Mouse (Mus musculus) liver, postnatal 0 days (tissue): ENCODE data around the gene Morf4l2. TPM values are rescaled to one million over a fixed set of nuclear protein-coding genes. Genes with fewer than 3 reads are reported as not detected.

Experiments used
- ATAC-seq: fragments of 200-750 bp; cut with Nextera tagmentation; 2 replicates; pipeline ENCODE4 v1.8.0; 2017; ENCODE audit warnings: mild to moderate bottlenecking, moderate library complexity
- DNase-seq: peaks from one replicate; pipeline ENCODE4 v3.0.0-alpha.2; 2016
- H3K27ac ChIP-seq: fragments of 300-500 bp; sonication (generic); 2 replicates; pipeline ENCODE4 v1.5.1; 2014; ENCODE audit warnings: antibody characterized with exemption, moderate library complexity, mild to moderate bottlenecking, low read depth
- H3K27me3 ChIP-seq: fragments of 300-500 bp; sonication (generic); 2 replicates; pipeline ENCODE4 v1.6.1; 2014; ENCODE audit warnings: low read length, control low read depth, mixed read lengths; ENCODE audit not compliant: insufficient read depth
- H3K36me3 ChIP-seq: fragments of 300-500 bp; sonication (generic); replicated peaks from 2 replicates; pipeline ENCODE4 v1.6.1; 2014; ENCODE audit warnings: mild to moderate bottlenecking, control low read depth, low read length, moderate library complexity, mixed read lengths; ENCODE audit not compliant: insufficient read depth
- H3K4me1 ChIP-seq: fragments of 300-500 bp; sonication (generic); 2 replicates; pipeline ENCODE4 v1.6.1; 2014; ENCODE audit warnings: antibody characterized with exemption, mild to moderate bottlenecking, control low read depth; ENCODE audit not compliant: insufficient read depth
- H3K4me2 ChIP-seq: fragments of 300-500 bp; sonication (generic); 2 replicates; pipeline ENCODE4 v1.6.1; 2014; ENCODE audit warnings: low read depth, mild to moderate bottlenecking, low read length, moderate library complexity, mixed read lengths
- H3K4me3 ChIP-seq: fragments of 300-500 bp; sonication (generic); 2 replicates; pipeline ENCODE4 v1.5.1; 2014; ENCODE audit warnings: low read depth, low read length
- H3K9ac ChIP-seq: fragments of 300-500 bp; sonication (generic); replicated peaks from 2 replicates; pipeline ENCODE4 v1.6.1; 2014; ENCODE audit warnings: mild to moderate bottlenecking, moderate library complexity
- H3K9me3 ChIP-seq: fragments of 300-500 bp; sonication (generic); 2 replicates; pipeline ENCODE4 v1.6.1; 2016; ENCODE audit warnings: mild to moderate bottlenecking, control low read depth, low read length, mixed read lengths
- CTCF ChIP-seq: sonication (generic); IDR thresholded peaks from 2 replicates; pipeline ENCODE4 v1.5.1; 2016; ENCODE audit warnings: antibody characterized with exemption, low read depth
- EP300 ChIP-seq: IDR thresholded peaks from 2 replicates; pipeline ENCODE4 v1.6.1; 2016; ENCODE audit warnings: antibody characterized with exemption, low read depth, mild to moderate bottlenecking
- WGBS: fragments of 180-500 bp; shearing (Covaris S2); extraction: QIAGEN DNeasy Blood & Tissue Kit; methylation state at CpG from one replicate; pipeline ENCODE4 v1.1.7; 2014; ENCODE audit not compliant: insufficient replicate concordance; 5-methylcytosine and 5-hydroxymethylcytosine counted together
- polyA plus RNA-seq: library from polyadenylated mRNA; unstranded; fragments of >200 nt; fragmentation: Nextera tagmentation; extraction: Ambion mirVana; gene quantifications from 2 replicates; pipeline ENCODE4 v1.2.1, GENCODE M21; 2015

The Morf4l2 gene
- polyA plus RNA-seq, 1 experiment from 2014 or later: 163 TPM

DNA sequence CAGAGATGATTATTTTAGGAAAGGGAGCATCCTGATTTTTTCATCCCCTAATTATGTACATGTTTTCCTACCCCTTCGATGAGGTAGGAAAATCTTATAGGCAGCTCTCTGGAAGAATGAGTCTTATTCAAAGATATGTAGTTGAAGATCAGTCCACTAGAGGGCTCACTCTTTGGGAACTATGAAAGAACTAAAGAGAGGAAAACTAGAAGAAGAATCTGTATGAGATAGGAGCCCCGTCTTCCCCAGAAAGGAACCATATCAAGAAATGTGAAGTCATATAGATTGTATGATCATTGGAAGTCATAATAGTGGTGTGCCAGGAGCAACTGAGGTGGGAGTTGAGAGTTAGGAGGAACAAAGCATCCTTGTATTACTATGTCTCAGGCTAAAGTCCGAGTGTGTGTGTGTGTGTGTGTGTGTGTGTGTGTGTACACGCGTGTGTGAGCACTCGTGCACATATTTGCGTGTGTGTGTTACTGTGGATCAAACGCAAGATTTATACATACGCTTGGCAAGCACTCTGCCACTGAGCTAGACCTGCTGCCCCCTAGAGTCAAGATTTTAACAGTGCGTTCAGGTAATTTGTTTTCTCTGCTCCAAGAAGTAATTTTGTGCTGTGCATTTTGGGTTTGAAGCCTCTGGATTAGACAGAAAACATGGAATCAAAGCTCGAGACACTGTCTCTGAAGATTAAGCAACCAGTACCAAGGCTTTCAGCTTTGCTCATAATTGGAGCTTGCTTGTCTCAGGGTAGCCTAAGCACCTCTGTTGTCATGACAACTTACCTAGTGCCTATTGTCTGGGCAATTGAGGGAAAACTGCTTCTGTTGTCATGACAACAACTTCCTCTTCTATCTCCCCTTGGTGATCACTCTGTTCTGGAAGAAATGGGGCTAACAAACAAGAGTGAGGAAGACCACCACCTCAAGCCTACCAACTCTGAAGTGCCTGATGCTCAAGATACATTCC, 17.9 kb upstream of the Morf4l2 start:
- no peak overlapping the region for H3K4me2 ChIP-seq
- no peak for DNase-seq
- no peaks in the 10 kb centered on the region for H3K9me3 ChIP-seq
- 65% methylated on average over 11 of the region's 11 CpGs for WGBS
- H3K27ac ChIP-seq: no peak overlapping the region
- TF ChIP-seq CTCF (peak; percentile 46), EP300 (no peak)
- no peak overlapping the region for H3K4me3 ChIP-seq
- ATAC-seq: no peak
- no peaks in the 10 kb centered on the region for H3K4me1 ChIP-seq
- no peaks in the 10 kb centered on the region for H3K36me3 ChIP-seq
- no peak overlapping the region for H3K9ac ChIP-seq
- no peaks in the 10 kb centered on the region for H3K27me3 ChIP-seq

DNA sequence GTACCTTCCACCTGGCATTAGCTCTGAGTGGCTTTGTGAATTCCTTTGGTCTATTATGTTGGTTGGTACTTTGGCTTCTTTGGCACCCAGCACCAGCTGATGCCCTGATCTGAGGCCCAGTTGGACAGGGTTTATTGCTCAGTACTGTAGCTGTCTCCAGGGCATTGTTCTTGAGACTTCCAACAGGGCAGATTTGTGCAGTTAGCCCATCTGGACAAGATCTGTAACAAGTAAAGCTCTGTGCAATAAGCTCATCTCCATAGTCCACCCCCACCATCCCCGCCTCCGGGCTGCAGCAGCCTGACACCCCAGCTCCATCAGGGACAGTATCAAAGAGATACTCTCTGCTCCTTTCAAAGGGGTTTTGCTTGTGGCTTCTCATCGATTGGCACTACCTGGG, 12.0 kb upstream of the Morf4l2 start:
- H3K4me1 ChIP-seq: no peaks in the 10 kb centered on the region
- H3K4me3 ChIP-seq: no peak overlapping the region
- H3K4me2 ChIP-seq: no peak overlapping the region
- 0 out of 2 replicates have a peak, but pooled peaks cover 4% of the 10 kb centered on the region for H3K36me3 ChIP-seq
- no peak for TF ChIP-seq EP300
- TF ChIP-seq CTCF: no peak
- ATAC-seq (no peak), DNase-seq (no peak)
- H3K9ac ChIP-seq: no peak overlapping the region
- WGBS: 82% methylated on average over 3 of the region's 3 CpGs
- H3K27me3 ChIP-seq: no peaks in the 10 kb centered on the region
- no peaks in the 10 kb centered on the region for H3K9me3 ChIP-seq
- H3K27ac ChIP-seq: no peak overlapping the region

DNA sequence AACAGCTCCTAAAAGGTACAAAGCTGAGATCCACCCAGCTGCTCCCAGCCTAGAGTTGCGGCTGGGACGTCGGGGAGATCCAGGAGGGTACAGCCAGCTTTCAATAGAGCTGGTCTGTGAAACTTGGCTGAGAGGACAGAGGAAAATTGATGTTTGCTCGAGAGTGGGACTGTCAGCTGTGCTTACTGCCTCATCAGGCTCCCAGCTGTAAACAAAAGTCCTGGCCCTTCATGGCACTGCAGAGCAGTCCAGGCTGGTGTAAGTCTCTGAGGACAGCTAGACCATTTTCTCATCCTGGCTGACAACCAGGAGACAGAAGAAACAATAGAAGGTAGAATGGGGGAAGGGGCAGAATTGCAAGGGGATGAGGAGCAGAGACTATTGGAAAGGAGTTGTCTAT, 5.8 kb upstream of the Morf4l2 start:
- no peak for DNase-seq
- no peak overlapping the region for H3K4me2 ChIP-seq
- 79% methylated on average over 4 of the region's 4 CpGs for WGBS

DNA sequence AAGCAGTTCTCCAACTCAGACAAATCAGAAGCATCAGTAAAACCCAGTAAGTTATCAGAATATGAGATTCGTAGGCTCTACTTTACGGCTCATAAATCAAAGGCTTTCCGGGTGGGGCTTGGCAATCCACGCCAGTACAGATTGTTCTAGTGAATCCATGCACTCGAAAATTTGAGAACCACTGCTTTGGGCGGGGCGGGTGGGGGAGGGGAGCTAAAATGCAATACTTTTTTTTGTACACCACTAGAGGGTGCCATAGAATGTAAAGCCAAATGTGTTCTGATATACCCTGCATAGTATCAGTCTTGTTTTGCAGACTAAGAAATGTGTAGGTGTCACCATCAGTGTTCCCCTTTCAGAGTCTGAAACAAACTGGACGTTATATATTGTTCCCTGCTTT, 1.2 kb upstream of the Morf4l2 start:
- no peak for ATAC-seq

More for the DNA sequence above, 5.8 kb upstream of the Morf4l2 start:
- TF ChIP-seq EP300 (no peak), CTCF (no peak)
- Histone ChIP-seq H3K27ac (no peak overlapping the region), H3K36me3 (0 out of 2 replicates have a peak, but pooled peaks cover 4% of the 10 kb centered on the region), H3K27me3 (0 out of 2 replicates have a peak, but pooled peaks cover 4% of the 10 kb centered on the region), H3K4me3 (no peak overlapping the region), H3K4me1 (no peaks in the 10 kb centered on the region), H3K9ac (no peak overlapping the region), H3K9me3 (no peaks in the 10 kb centered on the region)
- ATAC-seq: no peak

DNA sequence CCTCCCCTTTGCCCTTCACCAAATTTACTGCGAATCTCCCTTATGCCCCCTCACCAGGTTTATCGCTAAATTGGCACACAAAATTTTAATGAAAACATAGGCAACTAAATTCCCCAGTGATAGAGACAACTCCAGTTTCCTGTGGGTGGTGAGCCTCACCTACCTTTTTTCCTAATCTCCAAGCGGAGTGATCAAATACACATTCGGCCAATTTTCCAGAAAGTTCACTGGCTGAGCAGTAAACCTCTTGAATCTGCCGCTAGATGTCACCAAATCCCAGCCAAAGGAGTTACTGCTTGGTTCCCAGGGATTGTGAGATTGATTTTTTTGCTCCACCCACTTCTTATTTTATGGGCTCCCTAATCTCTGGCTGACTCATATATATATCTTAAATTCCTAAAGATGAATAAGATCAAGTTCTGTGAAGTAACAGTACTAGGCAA, 808 bp downstream of the Morf4l2 start:
- Histone ChIP-seq H3K4me1 (no peaks in the 10 kb centered on the region), H3K36me3 (no peaks in the 10 kb centered on the region), H3K4me3 (peak overlapping the region; percentile 65), H3K9me3 (no peaks in the 10 kb centered on the region), H3K27me3 (no peaks in the 10 kb centered on the region), H3K9ac (peak overlapping the region; percentile 63), H3K27ac (peak overlapping the region; percentile 88), H3K4me2 (peak overlapping the region; percentile 72)
- DNase-seq (peak; percentile 49), ATAC-seq (no peak)
- TF ChIP-seq EP300 (no peak), CTCF (peak; percentile 70)
- WGBS: 24% methylated on average over 5 of the region's 5 CpGs

More for the DNA sequence above, 1.2 kb upstream of the Morf4l2 start:
- Histone ChIP-seq H3K9me3 (no peaks in the 10 kb centered on the region), H3K9ac (no peak overlapping the region), H3K27me3 (0 out of 2 replicates have a peak, but pooled peaks cover 4% of the 10 kb centered on the region), H3K4me3 (no peak overlapping the region), H3K4me2 (no peak overlapping the region), H3K27ac (no peak overlapping the region), H3K36me3 (no peaks in the 10 kb centered on the region), H3K4me1 (no peaks in the 10 kb centered on the region)
- no peak for DNase-seq
- 61% methylated on average over 8 of the region's 8 CpGs for WGBS
- TF ChIP-seq CTCF (peak; percentile 23; the same call in 1 of the 2 replicates), EP300 (no peak)

DNA sequence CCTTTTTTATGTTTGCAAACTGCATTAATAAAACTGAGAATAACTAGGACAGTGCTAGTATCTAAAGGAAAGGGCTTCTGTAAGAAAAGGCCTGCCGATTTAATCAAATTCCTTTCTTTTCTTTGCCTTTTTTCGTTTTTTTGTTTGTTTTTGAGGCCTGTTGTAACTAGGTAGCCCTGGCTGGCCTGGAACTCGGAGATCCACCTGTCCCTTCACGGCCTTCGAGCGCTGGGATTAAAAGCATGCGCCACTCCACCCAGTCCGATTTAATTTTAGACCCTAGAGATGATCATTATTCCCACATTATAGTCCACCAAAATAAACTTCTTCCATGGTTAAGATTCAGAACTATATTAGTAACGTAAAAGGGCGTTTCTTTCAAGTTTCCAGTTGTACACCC, 1.2 kb downstream of the Morf4l2 start:
- WGBS: 24% methylated on average over 10 of the region's 10 CpGs
- DNase-seq: no peak
- H3K36me3 ChIP-seq: no peaks in the 10 kb centered on the region
- H3K4me2 ChIP-seq: peak overlapping the region; percentile 72
- H3K4me3 ChIP-seq: peak overlapping the region; percentile 65
- no peak for ATAC-seq
- no peaks in the 10 kb centered on the region for H3K4me1 ChIP-seq
- H3K27me3 ChIP-seq: no peaks in the 10 kb centered on the region
- peak overlapping the region; percentile 63 for H3K9ac ChIP-seq
- H3K27ac ChIP-seq: peak overlapping the region; percentile 88
- TF ChIP-seq CTCF (no peak), EP300 (no peak)
- H3K9me3 ChIP-seq: no peaks in the 10 kb centered on the region
